Mouse (Mus musculus): ENCODE measurements around the gene Kcnip4.

DNA sequence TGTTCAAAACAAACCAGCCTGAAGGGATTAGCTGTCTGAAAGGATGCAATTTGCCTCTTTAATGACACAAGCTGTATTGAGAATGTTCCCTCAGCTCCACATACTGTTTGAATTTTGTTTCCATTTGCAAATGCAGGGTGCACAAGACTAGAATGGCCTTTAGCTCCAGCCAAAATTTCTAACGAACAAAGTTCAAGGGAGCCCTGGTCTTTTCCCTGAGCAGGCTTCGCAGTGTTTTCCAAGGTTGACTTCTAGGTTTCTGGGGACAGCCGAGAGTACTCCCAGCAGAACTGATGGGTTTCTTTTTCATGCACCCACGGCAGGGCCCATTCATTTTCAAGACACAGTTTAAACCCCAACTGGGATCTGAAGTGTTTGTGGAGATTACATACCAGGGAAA, 874.2 kb downstream of the Kcnip4 start:
- TF ChIP-seq POLR2A (IDR thresholded peaks at IDR 0.05; ENCODE audit: control insufficient read depth, extremely low read depth, insufficient read depth, low read length, poor library complexity) (no peak), CTCF (IDR thresholded peaks at IDR 0.05; ENCODE audit: borderline replicate concordance, control insufficient read depth, extremely low read depth, insufficient read depth, low read length, poor library complexity) (no peak)

Measured in thymus, adult 2 months (tissue).